Mouse (Mus musculus) C2C12 (cell line): ENCODE measurements around the gene Abca4.

Experiments used
- CTCF ChIP-seq: IDR thresholded peaks from one replicate; pipeline ENCODE4 v1.5.1; 2011; ENCODE audit not compliant: control insufficient read depth, insufficient read depth, insufficient read length
- MYOG ChIP-seq: IDR thresholded peaks from one replicate; pipeline ENCODE4 v1.6.1; 2011; ENCODE audit not compliant: control insufficient read depth, insufficient read length; ENCODE audit errors: extremely low read depth

GRCm38 (mm10) chr3:121995125-121995524, 49.1 kb upstream of the Abca4 start:
- TF ChIP-seq CTCF = no peak
- TF ChIP-seq MYOG = no peak
